Comparison of ENCODE assay signal across 28 mouse cellular contexts in genomic region chr1:170829344-170829743, GRCm38 (mm10). TPM values are rescaled to one million over a fixed set of nuclear protein-coding genes. Genes with fewer than 3 reads are reported as not detected.
A peak's percentile ranks its signal among the peaks of the same experiment; 100 is the strongest.
DNase-seq lines count a peak whose midpoint lies in the region; ATAC-seq and TF ChIP-seq lines count a peak whose summit lies in the region.
"Had no signal": no experiment of that assay in that cellular context is flagged by ENCODE, and none has a peak within 500 bp of the region (broad histone marks: within the 10 kb centered on the region; RNA-seq: fewer than 3 reads in every experiment).

No protein-coding gene starts in this region.

- no peak for TF ChIP-seq CTCF in lung, adult 2 months (IDR thresholded peaks at IDR 0.05; ENCODE audit: insufficient read depth, low read length)

- no peak overlapping the region for H3K4me3 ChIP-seq in lung, adult 2 months (replicated peaks; ENCODE audit: extremely low read depth, low read depth, low read length)
- no peak overlapping the region for H3K4me3 ChIP-seq in intestine, embryonic 16.5 days (ENCODE audit: low read length)
- H3K4me3 ChIP-seq: embryonic facial prominence, embryonic 12.5 days; embryonic facial prominence, embryonic 15.5 days; erythroblast, embryonic 14.5 days; forebrain, embryonic 12.5 days; forebrain, embryonic 15.5 days; gastrocnemius, adult 2 months; heart, embryonic 12.5 days; heart, embryonic 15.5 days had no signal

- H3K27me3 ChIP-seq in intestine, embryonic 16.5 days (replicated peaks; ENCODE audit: control insufficient read depth, insufficient read depth, low read length), result no peaks in the 10 kb centered on the region
- H3K27me3 ChIP-seq: embryonic facial prominence, embryonic 12.5 days; embryonic facial prominence, embryonic 15.5 days; forebrain, embryonic 12.5 days; forebrain, embryonic 15.5 days; heart, embryonic 12.5 days; heart, embryonic 15.5 days; Patski had no signal

- no peak overlapping the region for H3K9ac ChIP-seq in intestine, embryonic 16.5 days (ENCODE audit: low read depth, low read length)
- H3K9ac ChIP-seq: embryonic facial prominence, embryonic 12.5 days; embryonic facial prominence, embryonic 15.5 days; forebrain, embryonic 12.5 days; forebrain, embryonic 15.5 days; heart, embryonic 12.5 days; heart, embryonic 15.5 days; hindbrain, embryonic 14.5 days had no signal

- TF ChIP-seq POLR2A in lung, adult 2 months (IDR thresholded peaks at IDR 0.05; ENCODE audit: borderline replicate concordance, extremely low read depth, low read depth, low read length), result no peak

- H3K36me3 ChIP-seq in intestine, embryonic 16.5 days (ENCODE audit: control insufficient read depth, insufficient read depth, low read length), result 0 out of 2 replicates have a peak, but pooled peaks cover 3% of the 10 kb centered on the region
- H3K36me3 ChIP-seq: forebrain, embryonic 12.5 days; heart, embryonic 15.5 days had no signal

- 74% methylated on average over 6 of the region's 6 CpGs for WGBS in lung, adult 2 months
- 91% methylated on average over 6 of the region's 6 CpGs for WGBS in intestine, embryonic 16.5 days

- H3K4me1 ChIP-seq in lung, adult 2 months (ENCODE audit: control insufficient read depth, insufficient read depth, low read length), result no peaks in the 10 kb centered on the region
- no peaks in the 10 kb centered on the region for H3K4me1 ChIP-seq in intestine, embryonic 16.5 days (ENCODE audit: control insufficient read depth, insufficient read depth, low read length)
- H3K4me1 ChIP-seq: embryonic facial prominence, embryonic 12.5 days; embryonic facial prominence, embryonic 15.5 days; forebrain, embryonic 12.5 days; forebrain, embryonic 15.5 days; heart, embryonic 15.5 days had no signal

- H3K27ac ChIP-seq in intestine, embryonic 16.5 days (ENCODE audit: low read length), result no peak overlapping the region
- H3K27ac ChIP-seq: embryonic facial prominence, embryonic 12.5 days; embryonic facial prominence, embryonic 15.5 days; forebrain, embryonic 12.5 days; forebrain, embryonic 15.5 days; gastrocnemius, adult 2 months; heart, embryonic 15.5 days; hindbrain, embryonic 14.5 days; hindbrain, postnatal 0 days had no signal

- no peak for ATAC-seq in intestine, embryonic 16.5 days
- ATAC-seq: forebrain, embryonic 15.5 days; hindbrain, postnatal 0 days; inflammation-experienced regulatory T-cells, adult 6 months; Patski had no signal

- peak; percentile 25 to 35 for DNase-seq in lung, adult 18-20 months
- DNase-seq in lung, adult 2 months, result no peak
- DNase-seq in 3T3-L1 (ENCODE audit: low read depth, low spot score) (peak; percentile 55), NIH3T3 (ENCODE audit: low read depth) (peak; percentile 39)
- DNase-seq in spleen, postnatal 14 days (ENCODE audit: low spot score in 2 of 2), result no peak
- DNase-seq: adrenal gland, postnatal 14 days; cerebellum, adult 11 months; cerebellum, adult 2 months; cerebellum, adult 9-11 months; cerebellum, postnatal 25 days; gastrocnemius, adult 2 months; gastrocnemius, postnatal 14 days; heart, adult 18-20 months; heart, postnatal 10 days; heart, postnatal 4 days had no signal

- no peak overlapping the region for H3K4me2 ChIP-seq in intestine, embryonic 16.5 days (ENCODE audit: low read depth, low read length)
- H3K4me2 ChIP-seq: embryonic facial prominence, embryonic 12.5 days; embryonic facial prominence, embryonic 15.5 days; forebrain, embryonic 12.5 days; forebrain, embryonic 15.5 days; heart, embryonic 12.5 days; heart, embryonic 15.5 days; hindbrain, embryonic 14.5 days had no signal

- H3K9me3 ChIP-seq in intestine, embryonic 16.5 days (ENCODE audit: control insufficient read depth, low read length), result no peaks in the 10 kb centered on the region
- H3K9me3 ChIP-seq: embryonic facial prominence, embryonic 12.5 days; embryonic facial prominence, embryonic 15.5 days; forebrain, embryonic 12.5 days; forebrain, embryonic 15.5 days; heart, embryonic 12.5 days; heart, embryonic 15.5 days had no signal

RNA-seq across cellular contexts. Expression of gene Atf6, which starts 38.2 kb away (rescaled TPM):
- 13.2 and 18.8 TPM in 2 replicates for polyA plus RNA-seq in lung, adult 2 months (2012; rRNA removed)
- 8.0 and 8.4 TPM in 2 replicates for polyA plus RNA-seq in intestine, embryonic 16.5 days (2015; fragmentation: Nextera tagmentation; extraction: Ambion mirVana)

RNA-seq across cellular contexts. Expression of gene Gm26620, which starts 55.5 kb away (rescaled TPM):
- polyA plus RNA-seq in lung, adult 2 months (2012; rRNA removed), result 0.45 and 1.2 TPM in 2 replicates
- 2.1 and 2.4 TPM in 2 replicates for polyA plus RNA-seq in intestine, embryonic 16.5 days (2015; fragmentation: Nextera tagmentation; extraction: Ambion mirVana)
- polyA plus RNA-seq: embryonic facial prominence, embryonic 12.5 days; forebrain, embryonic 12.5 days; hindbrain, embryonic 11.5 days had no signal

RNA-seq across cellular contexts. Expression of gene Dusp12, which starts 56.0 kb away (rescaled TPM):
- polyA plus RNA-seq in lung, adult 2 months (2012; rRNA removed), result 17.3 and 18.8 TPM in 2 replicates
- 84.6 and 89.8 TPM in 2 replicates for polyA plus RNA-seq in intestine, embryonic 16.5 days (2015; fragmentation: Nextera tagmentation; extraction: Ambion mirVana)

Comparison
In these comparisons a context has a peak if more than half of its experiments do, and no peak if none do; other contexts are left out.
1. DNase-seq: peak in lung, adult 18-20 months (2 of 2), 3T3-L1 (single experiment) and NIH3T3 (single experiment); none in lung, adult 2 months (single experiment) and spleen, postnatal 14 days (0 of 2).